Mouse (Mus musculus) lung, postnatal 25 days (tissue): ENCODE data around the gene Tbx21.

Experiments used
- DNase-seq: peaks from one replicate; pipeline ENCODE4 v3.0.0; 2022; ENCODE audit warnings: low spot score

Gene Tbx21

GRCm38 (mm10) chr11:97083401-97084140 lies 31.6 kb downstream of the Tbx21 start:
- no peak for DNase-seq

DNA sequence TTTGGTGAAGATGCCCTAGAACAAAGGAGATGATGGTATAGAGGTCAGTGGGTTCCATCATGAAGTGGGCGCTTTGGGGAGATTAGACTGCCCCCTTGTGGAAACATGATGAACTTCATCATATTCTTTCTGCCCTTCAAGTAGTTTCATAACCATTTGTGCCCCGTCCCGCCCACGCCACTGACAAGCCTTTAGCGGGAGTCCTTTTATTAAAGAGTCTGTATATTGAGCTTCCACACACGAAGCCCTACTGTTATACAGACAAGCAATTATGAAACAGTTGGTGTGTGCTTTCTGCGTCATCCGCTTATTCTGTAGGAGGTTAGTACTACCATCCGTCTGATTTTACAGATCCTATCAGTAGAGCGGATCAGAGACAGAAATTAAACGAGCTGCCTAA lies 32.2 kb downstream of the Tbx21 start:
- peak; percentile 67 for DNase-seq

GRCm38 (mm10) chr11:97080291-97080690 lies 34.8 kb downstream of the Tbx21 start:
- DNase-seq = no peak

DNA sequence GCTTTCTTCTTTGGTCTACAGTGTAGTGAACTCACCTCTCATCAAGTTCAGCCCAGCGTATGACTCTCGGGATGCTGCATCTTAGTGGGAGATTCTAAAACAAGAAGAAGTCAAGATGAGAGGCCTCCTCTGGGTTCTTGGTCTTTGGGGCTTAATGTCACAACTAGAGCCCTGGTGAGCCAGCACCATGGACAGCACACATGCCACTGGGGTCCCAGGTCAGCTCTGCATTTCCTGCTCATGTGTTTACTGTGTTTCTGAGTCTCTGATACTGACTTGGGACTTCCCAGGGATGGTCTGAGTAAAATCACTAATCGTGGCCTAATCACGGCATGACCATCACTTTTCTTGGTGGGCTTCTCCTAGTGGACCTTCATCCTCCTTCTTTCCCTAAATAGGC lies 36.4 kb downstream of the Tbx21 start:
- no peak for DNase-seq

DNA sequence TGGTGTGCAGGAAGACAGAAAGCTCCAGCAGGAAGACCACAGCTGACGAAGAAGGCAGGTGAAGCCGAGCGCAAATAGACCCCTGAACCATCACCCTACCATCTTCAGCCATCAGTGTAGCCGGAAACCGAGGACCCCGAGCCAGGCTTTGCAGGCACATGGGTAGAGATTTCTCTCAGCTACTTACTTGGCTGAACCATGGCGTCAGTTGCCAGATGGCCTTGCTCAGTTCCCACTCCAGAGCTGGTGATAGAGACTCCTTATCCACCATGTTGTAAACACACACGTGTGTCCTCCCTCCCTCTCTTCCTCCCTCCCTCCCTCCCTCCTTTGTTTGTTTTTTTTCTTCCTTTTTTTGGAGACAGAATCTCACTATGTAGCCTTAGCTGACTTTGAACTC lies 40.9 kb downstream of the Tbx21 start:
- DNase-seq = no peak

- peak; percentile 31 for DNase-seq
Measured at GRCm38 (mm10) chr11:97072533-97072932, 42.6 kb downstream of the Tbx21 start.

DNA sequence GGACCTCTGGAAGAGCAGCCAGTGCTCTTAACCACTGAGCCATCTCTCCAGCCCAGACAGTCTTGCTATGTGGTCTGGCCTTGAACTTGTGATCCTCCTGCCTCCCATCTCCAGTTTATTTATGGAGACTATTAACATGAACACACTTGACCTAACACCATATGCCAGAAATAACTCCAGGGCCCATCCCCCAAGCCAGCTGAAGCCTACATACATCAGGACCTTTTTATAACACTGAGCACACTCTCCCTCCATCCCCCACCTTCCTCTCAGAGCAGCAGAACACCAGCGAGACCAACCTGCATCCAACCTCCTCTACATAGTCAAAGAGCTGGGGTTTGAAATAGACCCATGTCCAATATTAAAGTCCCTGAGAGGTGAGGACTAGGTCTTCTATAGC lies 44.0 kb downstream of the Tbx21 start:
- DNase-seq = no peak

DNA sequence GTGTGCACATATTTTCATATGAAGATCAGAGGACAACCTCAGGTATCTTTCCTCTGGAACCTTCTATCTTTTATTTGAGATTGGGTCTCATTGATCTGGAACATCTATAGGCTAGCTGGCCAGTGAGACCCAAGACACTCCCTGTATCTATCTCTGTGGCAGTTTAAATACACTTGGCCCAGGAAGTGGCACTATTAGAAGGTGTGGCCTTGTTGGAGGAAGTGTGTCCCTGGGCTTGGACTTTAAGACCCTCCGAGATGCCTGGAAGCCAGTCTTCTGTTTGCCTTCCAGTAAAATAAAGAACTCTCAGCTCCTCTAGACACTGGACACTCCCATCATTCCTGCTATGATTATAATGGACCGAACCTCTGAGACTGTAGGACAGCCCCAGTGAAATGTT lies 45.4 kb downstream of the Tbx21 start:
- no peak for DNase-seq

DNA sequence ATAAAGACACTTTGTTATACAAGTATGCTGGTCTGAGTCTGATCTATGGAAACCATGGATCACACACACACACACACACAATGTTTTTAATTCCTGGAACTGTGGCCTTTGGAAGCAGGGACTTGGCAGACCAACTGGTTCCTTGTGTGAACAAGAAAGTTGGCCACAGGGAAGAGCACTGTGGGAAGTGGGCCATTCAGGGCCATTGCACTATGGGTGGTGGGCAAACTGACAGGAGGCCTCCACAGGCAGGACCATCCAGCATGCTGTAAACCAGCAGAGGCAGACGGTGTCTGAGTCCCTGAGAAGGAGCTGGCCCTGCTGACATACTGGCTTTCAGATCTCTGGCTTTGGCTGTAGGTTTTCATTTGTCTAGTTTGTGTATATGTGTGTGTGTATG lies 45.8 kb downstream of the Tbx21 start:
- no peak for DNase-seq

DNA sequence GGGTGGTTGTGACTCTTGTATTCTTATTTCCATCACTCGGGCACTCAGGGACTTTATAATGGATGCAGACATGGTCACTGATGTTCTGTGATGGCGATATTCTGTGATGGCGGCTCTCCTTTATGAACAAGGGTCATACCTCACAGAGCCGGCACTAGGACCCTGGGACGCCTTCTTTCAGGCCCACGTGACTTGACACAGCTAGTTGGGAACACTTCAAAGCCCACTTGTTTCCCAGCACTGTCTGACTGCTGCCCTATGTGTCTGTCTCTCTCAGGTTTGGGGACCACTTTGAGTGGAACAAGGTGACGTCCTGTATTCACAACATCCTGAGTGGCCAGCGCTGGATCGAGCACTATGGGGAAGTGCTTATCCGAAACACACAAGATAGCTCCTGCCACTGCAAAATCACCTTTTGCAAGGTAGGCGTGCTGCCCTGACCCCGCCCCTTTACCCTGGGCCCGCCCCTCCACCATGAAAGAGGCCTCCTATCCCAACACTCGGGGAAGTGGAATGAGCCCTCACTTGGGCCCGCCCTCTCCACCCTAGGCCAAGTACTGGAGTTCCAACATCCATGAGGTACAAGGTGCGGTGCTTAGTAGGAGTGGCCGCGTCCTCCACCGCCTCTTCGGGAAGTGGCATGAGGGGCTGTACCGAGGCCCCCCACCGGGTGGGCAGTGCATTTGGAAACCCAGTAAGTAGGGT lies 48.3 kb downstream of the Tbx21 start:
- DNase-seq = no peak

DNA sequence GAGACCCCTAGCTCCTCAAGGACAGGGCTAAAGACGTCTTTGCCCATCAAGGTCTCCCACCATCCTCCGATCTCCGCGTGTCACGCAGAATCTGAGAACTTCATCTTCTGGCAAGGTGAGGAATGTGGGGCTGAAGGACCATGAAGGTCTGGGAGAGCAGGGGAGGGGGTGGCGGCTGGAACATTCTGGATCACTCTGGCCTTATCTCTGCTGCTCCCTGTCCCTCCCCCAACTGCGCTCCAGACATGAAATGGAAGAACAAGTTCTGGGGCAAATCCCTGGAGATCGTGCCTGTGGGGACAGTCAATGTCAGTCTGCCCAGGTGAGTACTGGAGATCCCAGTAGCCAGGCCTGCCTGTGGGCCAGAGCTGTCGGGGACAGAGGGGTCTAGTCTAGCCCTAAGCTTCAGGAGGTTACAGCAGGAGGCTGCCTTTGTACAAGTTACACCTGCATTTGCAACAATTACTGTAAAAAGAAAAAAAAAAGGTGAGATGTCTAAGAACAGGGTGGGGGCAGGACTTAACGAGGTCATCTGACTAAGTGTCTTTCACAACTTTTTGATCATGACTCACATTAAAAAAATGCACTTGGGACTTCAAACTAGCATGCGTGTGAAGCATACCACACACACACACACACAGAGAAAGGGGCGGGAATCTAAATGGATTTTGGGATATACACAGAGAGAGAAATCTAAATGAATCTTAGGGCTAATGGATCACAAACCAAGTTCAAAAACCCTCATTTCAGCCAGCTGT lies 49.4 kb downstream of the Tbx21 start:
- peak; percentile 57 for DNase-seq

GRCm38 (mm10) chr11:97063921-97064295 lies 51.2 kb downstream of the Tbx21 start:
- DNase-seq = no peak

GRCm38 (mm10) chr11:97063274-97063920 lies 51.7 kb downstream of the Tbx21 start:
- DNase-seq = no peak

- peak; percentile 79 for DNase-seq
Measured at GRCm38 (mm10) chr11:97052219-97052646, 62.9 kb downstream of the Tbx21 start.

- DNase-seq = no peak
Measured at GRCm38 (mm10) chr11:97050944-97051586, 64.1 kb downstream of the Tbx21 start.

GRCm38 (mm10) chr11:97050216-97050943 lies 64.8 kb downstream of the Tbx21 start, which contains the start of gene Osbpl7:
TSS of gene Osbpl7 (plus strand) at chr11:97050628.
- peak; percentile 80 for DNase-seq

DNA sequence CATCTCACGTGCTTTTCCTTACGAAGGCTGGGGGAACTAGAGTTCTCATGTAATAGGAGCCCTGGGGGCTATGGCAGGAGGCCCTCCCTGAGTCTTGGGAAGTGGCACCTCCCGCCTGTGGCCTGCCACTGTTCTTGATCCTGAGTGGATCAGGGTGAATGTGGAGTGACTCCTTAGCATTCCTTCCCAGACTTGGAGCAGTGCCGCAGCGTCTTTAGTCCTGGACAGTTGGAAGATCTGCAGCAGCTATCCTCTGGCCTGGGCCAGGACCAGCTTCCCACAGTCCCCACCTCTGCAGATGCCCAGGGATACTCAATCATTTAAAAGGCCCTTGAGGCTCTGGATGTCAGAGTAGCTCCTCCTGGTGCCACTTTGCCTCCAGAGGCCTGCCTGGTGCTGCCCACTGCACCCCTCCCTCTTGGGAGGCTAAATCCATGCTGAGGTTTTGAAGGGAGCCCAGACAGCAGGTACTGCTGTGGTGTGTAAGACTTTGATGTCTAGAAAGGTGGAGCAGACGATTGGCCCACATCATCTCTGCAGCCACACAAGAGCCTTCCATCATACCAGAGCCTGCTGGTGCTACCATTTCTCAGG lies 65.5 kb downstream of the Tbx21 start:
- no peak for DNase-seq

DNA sequence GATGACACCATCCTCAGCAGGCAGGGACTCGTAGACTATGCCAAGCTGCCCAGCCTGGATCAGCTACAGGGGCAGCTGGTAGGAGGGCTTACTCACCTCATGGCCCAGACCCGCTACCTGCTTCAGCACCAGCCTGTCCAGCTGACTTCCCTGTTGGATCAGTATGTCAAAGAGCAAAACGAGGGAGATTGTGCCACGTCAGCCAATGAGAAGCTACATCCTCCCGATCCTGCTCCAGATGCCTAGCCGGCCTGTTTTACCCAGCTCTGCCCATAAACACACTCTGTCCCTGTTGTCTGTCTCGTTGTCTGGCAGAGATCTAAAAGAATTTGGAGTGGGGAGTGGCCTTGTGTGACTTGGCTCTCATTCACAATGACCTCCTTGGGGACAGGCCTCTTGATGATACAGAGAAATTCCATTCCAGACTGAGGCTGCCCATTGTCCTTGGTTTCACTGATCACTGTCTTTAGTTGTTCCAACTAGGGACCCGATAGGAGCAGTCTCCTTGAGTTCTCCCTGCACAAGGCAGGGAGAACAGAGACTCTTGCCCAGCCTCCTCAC lies 67.0 kb downstream of the Tbx21 start:
- DNase-seq = no peak
